Mouse (Mus musculus) neural tube, embryonic 11.5 days (tissue): ENCODE measurements around the gene Dmrta2. TPM values are rescaled to one million over a fixed set of nuclear protein-coding genes. Genes with fewer than 3 reads are reported as not detected.

Experiments
- ATAC-seq: fragments of 200-750 bp; cut with Nextera tagmentation; 2 replicates; pipeline ENCODE4 v1.8.0; 2017; ENCODE audit warnings: moderate number of reproducible peaks, mild to moderate bottlenecking, moderate TSS enrichment, moderate library complexity; ENCODE audit not compliant: insufficient read depth, low FRiP score, low TSS enrichment
- DNase-seq: peaks from one replicate; pipeline ENCODE4 v3.0.0-alpha.2; 2015; ENCODE audit warnings: low spot score
- H3K27ac ChIP-seq: fragments of 300-500 bp; sonication (generic); 2 replicates; pipeline ENCODE4 v1.5.1; 2014; ENCODE audit warnings: low read depth, mild to moderate bottlenecking, low read length
- H3K27me3 ChIP-seq: fragments of 300-500 bp; sonication (generic); 2 replicates; pipeline ENCODE4 v1.6.1; 2014; ENCODE audit warnings: mild to moderate bottlenecking, low read length, mixed read lengths; ENCODE audit not compliant: control insufficient read depth, insufficient read depth
- H3K36me3 ChIP-seq: fragments of 300-500 bp; sonication (generic); 2 replicates; pipeline ENCODE4 v1.6.1; 2014; ENCODE audit warnings: mild to moderate bottlenecking, low read length, moderate library complexity, mixed read lengths; ENCODE audit not compliant: control insufficient read depth, insufficient read depth
- H3K4me1 ChIP-seq: fragments of 300-500 bp; sonication (generic); 2 replicates; pipeline ENCODE4 v1.6.1; 2014; ENCODE audit warnings: low read length, mixed read lengths; ENCODE audit not compliant: control insufficient read depth, insufficient read depth
- H3K4me2 ChIP-seq: fragments of 300-500 bp; sonication (generic); 2 replicates; pipeline ENCODE4 v1.6.1; 2014; ENCODE audit warnings: low read depth, mild to moderate bottlenecking, moderate library complexity
- H3K4me3 ChIP-seq: fragments of 300-500 bp; sonication (generic); 2 replicates; pipeline ENCODE4 v1.5.1; 2014; ENCODE audit warnings: low read depth, low read length
- H3K9ac ChIP-seq: fragments of 300-500 bp; sonication (generic); 2 replicates; pipeline ENCODE4 v1.6.1; 2014; ENCODE audit warnings: mild to moderate bottlenecking, low read length
- H3K9me3 ChIP-seq: fragments of 300-500 bp; sonication (generic); 2 replicates; pipeline ENCODE4 v1.6.1; 2016; ENCODE audit warnings: low read length; ENCODE audit not compliant: control insufficient read depth
- WGBS: fragments of 180-500 bp; shearing (Covaris S2); extraction: QIAGEN DNeasy Blood & Tissue Kit; methylation state at CpG from one replicate; pipeline ENCODE4 v1.1.7; 2014; 5-methylcytosine and 5-hydroxymethylcytosine counted together
- polyA plus RNA-seq: library from polyadenylated mRNA; unstranded; fragments of >200 nt; fragmentation: Nextera tagmentation; extraction: Ambion mirVana; gene quantifications from 2 replicates; pipeline ENCODE4 v1.2.1, GENCODE M21; 2014

Dmrta2 gene
- polyA plus RNA-seq, 1 experiment from 2014 or later = 0.12 TPM

DNA sequence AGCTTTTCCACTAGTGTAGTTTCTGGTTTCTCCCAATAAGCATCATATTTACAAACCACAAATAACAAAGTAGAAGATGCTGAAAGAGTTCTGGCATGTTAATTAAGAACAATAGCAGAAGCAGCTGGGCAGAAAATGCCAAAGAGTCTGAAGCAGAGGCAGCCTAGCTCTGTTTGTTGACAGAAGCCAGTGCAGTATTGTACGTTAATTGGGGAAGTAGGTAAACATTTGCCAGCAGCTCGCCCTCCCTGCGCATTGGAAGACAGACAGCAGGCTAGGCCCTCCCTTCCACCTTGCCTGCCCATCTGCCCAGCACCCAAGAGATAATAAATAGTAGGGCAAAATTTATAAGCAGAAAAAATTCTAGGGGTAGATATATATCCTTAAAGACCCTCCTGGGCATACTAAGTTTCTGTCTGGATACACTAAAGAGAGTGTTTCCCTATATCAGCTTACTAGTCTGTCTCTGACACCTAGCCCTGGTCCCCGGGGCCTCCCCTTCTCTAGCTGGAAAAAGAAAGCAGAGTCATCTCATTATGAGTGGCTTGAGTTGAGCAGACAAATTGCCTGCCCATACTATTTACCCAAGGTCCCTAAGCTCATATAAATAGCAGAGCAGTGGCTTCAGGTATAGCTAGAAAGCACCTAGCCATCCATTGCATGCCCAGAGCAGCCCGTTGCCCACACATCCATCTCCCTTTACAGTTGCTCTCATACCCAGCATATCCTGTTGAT is 17.5 kb upstream of the Dmrta2 start:
- H3K36me3 ChIP-seq = no peaks in the 10 kb centered on the region
- H3K27ac ChIP-seq = no peak overlapping the region
- H3K4me3 ChIP-seq = no peak overlapping the region
- ATAC-seq = no peak
- no peaks in the 10 kb centered on the region for H3K27me3 ChIP-seq
- WGBS = 70% methylated on average over 5 of the region's 5 CpGs
- no peak overlapping the region for H3K9ac ChIP-seq
- H3K9me3 ChIP-seq = no peaks in the 10 kb centered on the region
- H3K4me1 ChIP-seq = no peaks in the 10 kb centered on the region
- no peak for DNase-seq
- H3K4me2 ChIP-seq = no peak overlapping the region

DNA sequence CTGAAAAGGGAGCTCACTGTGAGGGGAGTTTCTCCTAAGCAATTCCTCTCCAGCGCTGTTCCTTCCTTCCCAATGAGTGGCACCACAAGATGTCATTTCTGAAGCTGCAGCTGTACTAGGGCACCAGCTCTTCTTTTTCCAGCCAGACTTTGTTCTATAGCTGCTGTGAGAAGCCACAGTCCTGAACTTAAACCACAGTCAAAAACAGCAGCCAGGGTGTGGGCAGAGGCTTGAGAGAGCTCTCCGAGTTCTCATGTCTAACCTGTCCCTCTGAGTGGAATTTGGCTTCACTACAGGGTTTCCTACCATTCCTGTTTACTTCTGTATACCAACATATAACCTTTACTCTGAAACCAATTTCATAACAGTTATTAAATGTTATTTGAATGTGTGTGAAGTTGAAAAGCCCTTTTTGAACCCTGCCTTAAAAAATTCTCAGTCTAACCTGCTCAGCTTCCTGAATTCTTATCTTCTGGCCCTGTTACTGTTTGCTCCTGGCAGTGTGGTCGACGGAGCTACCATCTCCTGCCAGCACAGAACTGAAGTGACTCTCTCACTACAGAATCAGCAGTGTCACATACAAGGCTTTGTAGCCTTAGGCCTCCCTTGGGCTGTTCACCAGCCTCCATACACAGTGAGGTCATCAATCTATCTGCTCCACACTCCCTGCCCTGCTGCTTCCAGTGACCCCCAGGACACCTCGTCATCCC is 14.1 kb upstream of the Dmrta2 start:
- no peak for DNase-seq
- 83% methylated on average over 5 of the region's 5 CpGs for WGBS
- Histone ChIP-seq H3K27ac (no peak overlapping the region), H3K9me3 (no peaks in the 10 kb centered on the region), H3K4me1 (no peaks in the 10 kb centered on the region), H3K36me3 (no peaks in the 10 kb centered on the region), H3K27me3 (no peaks in the 10 kb centered on the region), H3K4me2 (no peak overlapping the region), H3K9ac (no peak overlapping the region), H3K4me3 (no peak overlapping the region)
- no peak for ATAC-seq

DNA sequence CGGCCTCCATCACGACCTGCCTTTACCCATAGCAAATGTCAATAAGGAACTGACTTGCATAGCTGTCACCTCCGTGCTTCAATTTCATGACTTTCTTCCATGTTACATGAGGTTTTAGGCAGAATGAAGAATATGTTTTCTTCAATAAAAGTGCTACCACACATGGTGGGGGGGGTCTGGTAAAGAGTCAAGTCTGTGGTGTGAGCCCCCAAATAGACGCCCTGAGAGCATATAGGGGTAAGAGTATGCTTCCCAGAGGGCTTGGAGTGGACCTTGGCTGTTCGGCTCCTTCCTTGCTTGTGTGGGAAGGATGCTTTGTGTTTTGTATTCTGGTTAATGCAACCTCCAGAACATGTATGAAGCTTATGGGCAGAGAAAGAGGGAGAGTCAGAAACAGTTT is 8.3 kb upstream of the Dmrta2 start:
- H3K27me3 ChIP-seq = peaks cover 28% of the 10 kb centered on the region
- 89% methylated on average over 5 of the region's 5 CpGs for WGBS
- H3K9ac ChIP-seq = no peak overlapping the region
- H3K36me3 ChIP-seq = no peaks in the 10 kb centered on the region
- H3K4me1 ChIP-seq = no peaks in the 10 kb centered on the region
- H3K9me3 ChIP-seq = no peaks in the 10 kb centered on the region
- no peak overlapping the region for H3K4me3 ChIP-seq
- no peak for ATAC-seq
- H3K27ac ChIP-seq = no peak overlapping the region
- H3K4me2 ChIP-seq = no peak overlapping the region
- DNase-seq = no peak

DNA sequence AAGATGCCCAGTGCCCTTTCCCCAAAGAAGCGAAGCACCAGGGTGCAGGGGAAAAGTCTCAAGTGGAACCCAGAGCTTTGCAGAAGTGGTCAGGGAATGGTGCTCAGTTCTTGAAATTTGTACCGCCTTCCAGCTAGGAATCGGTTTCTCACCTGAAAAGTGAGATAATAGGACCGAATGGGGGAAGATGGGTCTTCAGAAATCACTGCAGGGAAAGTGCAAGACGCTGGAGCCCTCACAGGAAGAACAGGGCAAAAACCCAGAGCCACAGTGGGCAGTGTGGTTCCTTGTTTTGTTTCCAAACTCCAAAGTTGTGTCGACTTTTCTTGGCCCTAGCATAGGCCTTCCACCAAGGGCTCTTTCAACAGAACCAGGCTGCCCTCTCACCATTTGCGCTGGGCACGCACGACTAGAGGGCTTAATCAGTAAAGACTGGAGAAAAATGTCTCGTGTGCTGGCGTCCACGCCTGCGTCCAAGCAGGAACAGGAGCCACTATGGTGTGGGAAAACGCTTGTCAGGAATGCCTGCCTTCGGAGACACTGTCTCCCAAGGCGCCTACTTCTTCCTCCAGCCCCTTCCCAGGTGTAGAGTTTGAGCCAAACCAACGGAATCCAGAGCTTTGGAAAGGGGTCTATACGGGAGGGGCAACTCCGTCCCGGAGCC is 3.7 kb upstream of the Dmrta2 start:
- Histone ChIP-seq H3K4me2 (no peak overlapping the region), H3K4me1 (no peaks in the 10 kb centered on the region; the same call in 1 of the 2 replicates), H3K27ac (no peak overlapping the region), H3K9me3 (no peaks in the 10 kb centered on the region), H3K9ac (no peak overlapping the region), H3K4me3 (no peak overlapping the region), H3K36me3 (no peaks in the 10 kb centered on the region), H3K27me3 (peaks cover 73% of the 10 kb centered on the region)
- no peak for DNase-seq
- ATAC-seq = no peak
- 1% methylated on average over 20 of the region's 20 CpGs for WGBS

DNA sequence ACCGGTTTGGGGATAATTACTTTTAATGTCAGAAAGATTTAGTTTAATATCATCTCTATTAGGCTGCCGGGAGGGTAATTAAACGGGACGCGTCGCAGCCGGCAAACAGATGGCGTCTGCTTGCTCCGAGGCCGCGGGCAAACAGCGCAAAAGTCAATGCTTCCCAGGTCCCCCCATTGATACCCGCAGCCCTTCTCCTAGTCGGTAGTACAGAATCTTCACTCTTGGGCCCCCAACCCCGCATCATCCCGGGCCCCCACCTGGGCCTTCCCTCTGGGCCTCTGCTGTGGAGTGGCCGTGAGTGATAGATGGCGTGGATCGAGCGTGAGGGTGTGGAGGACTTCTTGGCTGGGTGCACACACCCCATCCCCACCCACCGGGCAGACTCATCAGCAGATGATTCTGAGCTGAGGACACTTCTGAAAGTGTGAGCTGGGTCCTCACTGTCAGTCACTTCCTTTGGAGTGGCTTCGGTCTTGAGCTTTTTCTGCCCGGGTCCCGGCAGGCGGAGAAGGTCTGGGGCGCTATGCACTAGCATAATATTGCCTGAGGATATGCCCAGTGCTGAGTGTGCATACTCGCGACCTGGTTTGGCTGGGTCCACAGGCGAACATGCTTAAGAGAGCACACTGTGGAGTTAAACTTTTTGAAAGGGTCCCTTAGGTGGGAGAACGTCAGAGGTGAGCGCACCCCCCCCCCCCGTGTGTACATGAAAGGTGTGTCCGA is 3.0 kb upstream of the Dmrta2 start:
- Histone ChIP-seq H3K4me1 (no peaks in the 10 kb centered on the region; the same call in 1 of the 2 replicates), H3K27ac (no peak overlapping the region), H3K4me2 (no peak overlapping the region), H3K36me3 (no peaks in the 10 kb centered on the region), H3K4me3 (no peak overlapping the region), H3K9ac (no peak overlapping the region), H3K9me3 (no peaks in the 10 kb centered on the region), H3K27me3 (peaks cover 80% of the 10 kb centered on the region)
- ATAC-seq (no peak), DNase-seq (peak; percentile 41)
- under 1% methylated on average over 32 of the region's 33 CpGs for WGBS

DNA sequence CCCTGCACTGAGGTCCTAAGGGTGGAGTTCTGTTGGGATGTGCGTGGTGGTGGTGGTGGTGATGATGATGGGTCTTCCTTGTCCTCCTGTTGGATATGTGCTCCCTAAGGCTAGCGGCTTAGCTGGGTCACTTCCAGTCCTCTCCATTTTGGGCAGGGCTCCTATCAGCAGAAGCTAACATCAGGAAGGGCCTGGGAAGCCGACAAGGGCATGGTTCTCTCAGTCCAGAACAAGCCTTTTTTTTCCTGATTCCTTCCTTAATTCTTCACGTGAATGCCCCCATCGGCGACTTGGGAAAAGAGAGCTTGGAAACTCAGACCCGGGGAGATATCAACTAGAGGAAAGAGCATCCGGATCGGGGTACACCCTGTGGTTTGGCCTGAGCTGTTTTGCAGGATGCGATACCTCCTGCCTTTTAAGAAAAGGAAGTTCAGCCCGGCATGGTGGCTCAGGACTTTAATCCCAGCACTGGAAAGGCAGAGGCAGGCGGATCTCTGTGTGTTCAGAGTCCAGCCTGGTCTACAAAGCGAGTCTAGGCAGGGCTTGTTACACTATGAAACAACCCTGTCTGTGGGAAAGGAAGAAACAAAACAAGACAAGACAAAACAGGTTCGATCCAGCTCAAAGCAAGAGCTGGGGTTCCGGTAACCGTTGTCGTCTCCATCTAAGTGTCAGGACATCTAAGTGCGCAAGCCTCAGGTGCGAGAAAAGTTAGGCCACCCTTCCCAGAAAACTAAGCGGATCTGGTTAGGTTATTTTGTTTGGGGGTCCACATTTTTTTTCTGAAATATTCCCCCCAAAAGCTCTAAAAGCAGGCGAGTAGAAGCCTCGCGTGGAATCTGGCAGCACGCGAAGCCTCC is 2.2 kb upstream of the Dmrta2 start:
- Histone ChIP-seq H3K27ac (no peak overlapping the region), H3K4me1 (no peaks in the 10 kb centered on the region; the same call in 1 of the 2 replicates), H3K9ac (no peak overlapping the region), H3K9me3 (no peaks in the 10 kb centered on the region), H3K4me2 (no peak overlapping the region), H3K4me3 (no peak overlapping the region), H3K36me3 (no peaks in the 10 kb centered on the region), H3K27me3 (peaks cover 88% of the 10 kb centered on the region)
- 6% methylated on average over 25 of the region's 25 CpGs for WGBS
- DNase-seq = no peak
- no peak for ATAC-seq

DNA sequence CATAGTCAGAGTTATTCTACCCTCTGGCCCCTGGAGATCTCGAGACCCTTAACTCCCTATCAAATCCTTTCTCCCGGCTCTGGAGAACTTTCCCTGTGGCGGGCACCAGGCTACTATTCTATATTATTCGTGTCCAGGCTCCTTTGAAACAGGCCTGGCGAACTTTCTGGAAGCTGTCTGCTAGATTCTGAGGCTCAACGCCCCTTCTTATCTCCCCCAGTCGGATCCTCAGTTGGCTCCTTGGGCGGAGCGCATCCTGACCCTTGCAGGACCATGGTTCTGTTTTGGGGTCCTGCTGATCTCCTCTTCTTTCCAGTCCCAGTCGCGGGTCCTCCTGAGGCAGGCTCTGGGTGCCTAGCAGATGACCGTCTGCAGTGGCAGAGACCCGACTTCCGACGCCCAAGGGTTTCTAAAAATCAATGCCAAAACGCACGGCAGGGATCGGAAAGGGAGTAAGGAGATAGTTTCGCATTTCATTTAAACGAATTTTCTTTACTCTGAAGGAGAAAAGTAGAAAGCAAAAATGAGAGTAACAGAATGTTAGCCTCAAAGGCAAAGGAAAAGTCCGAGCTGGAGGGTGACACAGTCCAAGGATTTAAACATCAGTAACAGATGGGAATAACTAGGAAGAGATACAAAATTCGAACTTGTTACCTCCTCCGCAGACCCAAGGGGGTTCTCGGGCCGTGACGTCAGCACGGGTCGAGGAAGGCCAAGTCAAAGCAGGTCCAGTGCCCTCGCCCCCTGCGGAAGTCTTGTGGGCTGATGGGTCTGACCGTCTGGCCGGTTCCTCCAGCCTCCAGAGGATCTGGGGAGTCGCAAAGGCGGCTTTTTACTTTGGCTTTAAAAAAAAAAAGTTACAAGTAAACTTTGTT is 1.3 kb upstream of the Dmrta2 start:
- Histone ChIP-seq H3K27me3 (peaks cover 96% of the 10 kb centered on the region), H3K27ac (no peak overlapping the region), H3K4me2 (no peak overlapping the region), H3K4me1 (no peaks in the 10 kb centered on the region; the same call in 1 of the 2 replicates), H3K36me3 (no peaks in the 10 kb centered on the region), H3K4me3 (no peak overlapping the region), H3K9ac (no peak overlapping the region), H3K9me3 (no peaks in the 10 kb centered on the region)
- ATAC-seq (no peak), DNase-seq (peak; percentile 42)
- WGBS = under 1% methylated on average over 34 of the region's 34 CpGs
